Mouse (Mus musculus): ENCODE measurements around the gene Nxf2.
"Not testable (repeated sequence)": the region's sequence is repeated elsewhere in the genome, so short reads cannot be mapped to it uniquely, and the experiment has no call there.

Gene Nxf2

DNA sequence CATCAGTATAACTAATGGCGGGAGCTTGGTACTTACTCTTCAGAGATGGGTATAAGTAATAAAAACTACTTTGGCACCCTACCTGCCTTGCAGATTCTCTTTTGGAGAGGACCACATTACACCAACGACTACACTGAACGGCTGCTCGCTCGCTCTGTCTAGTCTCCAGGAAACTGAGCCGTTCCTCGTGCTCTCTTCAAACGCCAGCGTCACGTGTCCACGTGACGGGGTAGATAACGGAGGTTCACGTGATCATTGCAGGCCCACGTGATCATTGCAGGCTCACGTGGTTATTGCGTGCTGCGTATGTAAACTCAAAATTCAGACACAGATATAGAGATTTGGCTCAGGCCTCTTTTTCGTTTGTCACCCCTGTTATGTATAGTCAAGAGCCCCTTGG lies at the start of gene Nxf2:
Gene Nxf2, minus strand, starts transcription at position 209 of the 400 bp plus-strand sequence.
- DNase-seq (ENCODE audit: low spot score in 2 of 2), result no peak

- no peak for DNase-seq (ENCODE audit: low spot score in 2 of 2)
These were observed 46.8 kb upstream of the Nxf2 start for GRCm38 (mm10) chrX:135011381-135011780.

GRCm38 (mm10) chrX:135009471-135009815 lies 44.9 kb upstream of the Nxf2 start:
- no peak for DNase-seq (ENCODE audit: low spot score in 2 of 2)

- DNase-seq (ENCODE audit: low spot score in 2 of 2), result peak; percentile 77 to 86
These were observed 44.3 kb upstream of the Nxf2 start, which contains the start of gene Zmat1 for GRCm38 (mm10) chrX:135008720-135009470. Zmat1 (minus strand) TSS chrX:135009209.

- no peak for DNase-seq (ENCODE audit: low spot score in 2 of 2)
These were observed 43.5 kb upstream of the Nxf2 start for GRCm38 (mm10) chrX:135008021-135008420.

DNA sequence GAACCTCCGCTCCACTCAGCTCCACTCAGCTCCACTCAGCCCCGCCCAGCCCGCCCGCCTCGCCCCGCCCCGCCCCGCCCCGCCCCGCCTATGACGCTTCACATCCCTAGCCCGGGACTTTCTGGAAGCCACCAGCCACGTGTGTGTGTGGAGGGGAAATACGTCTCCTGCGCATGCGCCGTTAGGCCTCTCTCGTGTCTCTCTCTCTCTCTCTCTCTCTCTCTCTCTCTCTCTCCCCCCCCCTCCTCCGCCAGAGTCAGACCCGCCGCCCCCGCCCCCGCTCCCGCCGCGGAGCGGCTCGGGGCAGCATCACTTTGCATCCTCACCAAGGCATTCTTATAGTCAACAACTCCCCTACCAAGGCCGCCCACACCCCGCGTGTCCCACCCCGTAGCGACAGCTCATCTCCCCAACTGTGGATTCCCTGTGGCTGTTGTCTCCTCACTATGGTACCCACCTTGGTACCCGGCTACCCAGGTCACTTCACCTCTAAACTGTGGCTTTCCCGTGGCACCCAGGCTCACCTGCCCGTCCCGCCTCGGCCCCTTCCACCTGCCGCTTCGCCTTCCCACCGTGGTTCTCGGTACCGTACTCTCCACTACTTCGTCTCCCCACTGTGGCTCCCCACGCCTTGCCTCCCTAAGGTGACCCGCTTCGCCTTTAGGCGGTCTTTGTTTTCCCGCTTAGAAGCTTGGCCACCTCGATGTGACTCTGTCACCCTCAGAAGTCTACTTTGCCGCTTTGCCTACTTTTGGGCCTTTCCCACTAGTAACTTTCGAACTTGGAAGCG lies 1.1 kb downstream of the Nxf2 start:
- DNase-seq (ENCODE audit: low spot score in 2 of 2), result peak; percentile 6 to 32

- DNase-seq (ENCODE audit: low spot score in 2 of 2), result peak; percentile 2 to 30
These were observed 34.2 kb downstream of the Nxf2 start for GRCm38 (mm10) chrX:134930361-134930760.

DNA sequence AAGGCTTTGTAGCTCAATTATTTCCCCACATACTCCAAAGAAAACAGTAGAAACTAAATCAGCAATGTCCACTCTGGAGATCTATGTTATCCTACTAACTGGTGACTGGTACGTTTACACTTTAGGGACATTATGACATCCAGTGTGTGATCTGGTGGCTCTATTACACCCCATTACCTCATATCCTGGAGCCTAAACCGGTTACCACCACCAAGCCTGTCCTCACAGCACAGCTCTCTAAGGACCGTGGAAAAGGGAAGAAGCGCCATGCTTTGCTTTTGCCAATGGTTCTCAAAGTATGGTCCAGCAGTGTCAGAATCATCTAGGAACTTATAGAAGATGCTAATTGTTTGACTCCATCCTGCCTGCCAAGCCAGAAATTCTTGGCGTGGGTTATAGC lies 34.6 kb downstream of the Nxf2 start:
- DNase-seq (ENCODE audit: low spot score in 2 of 2), result no peak

- DNase-seq (ENCODE audit: low spot score in 2 of 2), result peak in 1 of 2 experiments; percentile 8
These were observed 39.5 kb downstream of the Nxf2 start for GRCm38 (mm10) chrX:134925058-134925457.

DNA sequence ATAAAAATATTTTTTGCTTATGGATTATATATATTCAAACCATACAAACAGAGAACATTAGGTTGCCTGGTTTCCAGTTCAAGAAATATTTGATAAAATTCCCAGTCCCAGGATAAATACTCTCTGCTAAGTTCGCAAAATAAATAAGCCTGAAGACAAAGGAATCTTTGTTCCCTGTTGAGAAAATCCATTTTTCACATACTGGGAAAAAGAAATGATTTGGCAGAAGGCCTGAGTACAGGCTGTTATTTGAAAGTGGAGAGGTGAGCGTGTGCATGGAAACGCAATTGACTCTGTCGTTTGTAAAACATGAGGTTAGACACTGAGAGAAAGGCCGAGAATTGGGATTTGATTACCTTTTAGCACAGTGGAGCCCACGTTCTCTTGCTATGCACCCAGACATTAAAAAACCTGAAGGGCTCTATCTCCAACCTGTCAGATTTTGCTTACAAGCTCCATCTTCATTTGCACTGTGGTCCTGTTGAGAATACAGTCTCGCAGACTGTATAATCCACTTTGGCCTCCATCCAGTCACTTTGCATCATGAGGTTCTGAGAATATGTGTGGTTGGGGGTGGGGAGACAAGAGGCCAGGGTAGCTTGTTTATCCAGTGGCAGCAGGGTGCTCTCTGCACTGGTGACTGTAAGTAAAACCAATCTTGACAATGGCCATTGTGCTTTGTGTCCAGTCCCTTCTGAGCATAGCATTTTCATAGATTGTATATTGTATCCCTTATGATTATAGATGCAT lies 40.7 kb downstream of the Nxf2 start:
- DNase-seq (ENCODE audit: low spot score in 2 of 2), result no peak

- no peak for DNase-seq (ENCODE audit: low spot score in 2 of 2)
These were observed 45.3 kb downstream of the Nxf2 start for GRCm38 (mm10) chrX:134919220-134919619.

DNA sequence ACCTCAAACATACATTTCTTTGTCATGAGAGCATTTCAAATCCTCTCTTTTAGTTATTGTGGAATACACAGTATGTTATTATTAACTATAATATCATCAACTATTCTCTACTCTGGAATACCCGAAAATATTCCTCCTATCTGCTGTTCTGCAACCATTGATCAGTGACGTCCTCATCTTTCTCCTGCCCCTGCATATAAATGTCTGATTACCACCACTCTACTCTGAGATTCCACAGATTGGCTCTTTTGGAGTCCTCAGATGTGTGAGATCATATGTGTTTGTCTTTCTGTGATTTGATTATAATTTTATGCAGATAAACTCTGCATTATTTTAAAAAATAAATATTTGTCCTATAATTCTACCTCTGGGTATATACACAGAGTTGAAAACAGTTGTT lies 48.8 kb downstream of the Nxf2 start:
- no peak for DNase-seq (ENCODE audit: low spot score in 2 of 2)

GRCm38 (mm10) chrX:134915315-134915714 lies 49.2 kb downstream of the Nxf2 start:
- DNase-seq (ENCODE audit: low spot score in 2 of 2), result not testable (repeated sequence)

GRCm38 (mm10) chrX:134914851-134915250 lies 49.7 kb downstream of the Nxf2 start:
- no peak for DNase-seq (ENCODE audit: low spot score in 2 of 2)

GRCm38 (mm10) chrX:134913234-134913936 lies 51.2 kb downstream of the Nxf2 start:
- DNase-seq (ENCODE audit: low spot score in 2 of 2), result peak in 1 of 2 experiments; percentile 14

- no peak for DNase-seq (ENCODE audit: low spot score in 2 of 2)
These were observed 51.7 kb downstream of the Nxf2 start for GRCm38 (mm10) chrX:134912805-134913204.

DNA sequence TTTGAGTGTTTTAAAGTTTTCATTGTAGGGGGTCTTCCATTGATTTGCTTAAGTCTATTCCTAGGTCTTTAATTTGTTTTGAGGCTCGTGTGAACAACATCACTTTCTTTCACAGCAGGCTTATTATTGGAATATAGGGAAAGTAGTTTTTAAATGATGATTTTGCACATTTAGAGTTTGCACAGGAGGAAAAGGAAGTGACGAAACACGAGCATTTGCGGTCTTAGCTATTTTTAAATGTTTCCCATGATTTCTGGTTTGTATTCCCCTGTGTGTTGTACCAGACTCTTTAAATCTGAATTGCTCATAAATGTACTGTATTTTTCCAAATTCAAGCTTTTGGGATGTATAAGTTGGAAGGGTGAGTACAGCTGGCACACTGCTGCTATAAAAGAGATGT lies 54.2 kb downstream of the Nxf2 start:
- no peak for DNase-seq (ENCODE audit: low spot score in 2 of 2)
